Mouse (Mus musculus) hindbrain, postnatal 0 days (tissue): Measurements from ENCODE around the gene Thap8. TPM values are rescaled to one million over a fixed set of nuclear protein-coding genes. Genes with fewer than 3 reads are reported as not detected.
A peak's percentile ranks its signal among the peaks of the same experiment; 100 is the strongest.

Experiments used
- ATAC-seq: fragments of 200-750 bp; cut with Nextera tagmentation; 2 replicates; pipeline ENCODE4 v1.8.0; 2017; ENCODE audit warnings: mild to moderate bottlenecking, moderate TSS enrichment, moderate library complexity
- DNase-seq: peaks from one replicate; pipeline ENCODE4 v3.0.0-alpha.2; 2015; ENCODE audit warnings: low spot score
- H3K27ac ChIP-seq: fragments of 300-500 bp; sonication (generic); 2 replicates; pipeline ENCODE4 v1.5.1; 2014; ENCODE audit warnings: mild to moderate bottlenecking
- H3K27me3 ChIP-seq: fragments of 300-500 bp; sonication (generic); 2 replicates; pipeline ENCODE4 v1.6.1; 2014; ENCODE audit warnings: low read length, mixed read lengths; ENCODE audit not compliant: insufficient read depth
- H3K36me3 ChIP-seq: fragments of 300-500 bp; sonication (generic); 2 replicates; pipeline ENCODE4 v1.6.1; 2014; ENCODE audit warnings: low read length, mixed read lengths; ENCODE audit not compliant: insufficient read depth
- H3K4me1 ChIP-seq: fragments of 300-500 bp; sonication (generic); 2 replicates; pipeline ENCODE4 v1.6.1; 2014; ENCODE audit warnings: antibody characterized with exemption, low read length, mixed read lengths; ENCODE audit not compliant: insufficient read depth
- H3K4me2 ChIP-seq: fragments of 300-500 bp; sonication (generic); 2 replicates; pipeline ENCODE4 v1.6.1; 2014; ENCODE audit warnings: low read depth, mild to moderate bottlenecking, low read length, moderate library complexity, mixed read lengths
- H3K4me3 ChIP-seq: fragments of 300-500 bp; sonication (generic); 2 replicates; pipeline ENCODE4 v1.5.1; 2014; ENCODE audit warnings: low read length
- H3K9ac ChIP-seq: fragments of 300-500 bp; sonication (generic); replicated peaks from 2 replicates; pipeline ENCODE4 v1.6.1; 2014; ENCODE audit warnings: mild to moderate bottlenecking, low read length, moderate library complexity, mixed read lengths
- H3K9me3 ChIP-seq: fragments of 300-500 bp; sonication (generic); 2 replicates; pipeline ENCODE4 v1.6.1; 2016; ENCODE audit warnings: low read length, mixed read lengths
- CTCF ChIP-seq: IDR thresholded peaks from 2 replicates; pipeline ENCODE4 v1.5.1; 2016; ENCODE audit warnings: antibody characterized with exemption, control low read depth, low read depth
- WGBS: fragments of 180-500 bp; shearing (Covaris S2); extraction: QIAGEN DNeasy Blood & Tissue Kit; methylation state at CpG from one replicate; pipeline ENCODE4 v1.1.7; 2014; 5-methylcytosine and 5-hydroxymethylcytosine counted together
- polyA plus RNA-seq: library from polyadenylated mRNA; unstranded; fragments of >200 nt; fragmentation: Nextera tagmentation; extraction: Ambion mirVana; gene quantifications from 2 replicates; pipeline ENCODE4 v1.2.1, GENCODE M21; 2015
- total RNA-seq: library from RNA; depleted of rRNA; stranded (reverse); fragments of >200 nt; gene quantifications from 2 replicates; pipeline ENCODE4 v1.2.3, GENCODE M21; 2014

The Thap8 gene
- total and polyA plus RNA-seq, 2 experiments from 2014 or later, result 0.76 to 1.0 TPM

GRCm38 (mm10) chr7:30282740-30283139, 2.8 kb downstream of the Thap8 start:
- 81% methylated on average over 7 of the region's 7 CpGs for WGBS
- H3K9me3 ChIP-seq, result no peaks in the 10 kb centered on the region
- H3K27me3 ChIP-seq, result no peaks in the 10 kb centered on the region
- no peak overlapping the region for H3K4me2 ChIP-seq
- no peaks in the 10 kb centered on the region for H3K4me1 ChIP-seq
- no peaks in the 10 kb centered on the region for H3K36me3 ChIP-seq
- ATAC-seq (no peak), DNase-seq (no peak)
- TF ChIP-seq CTCF, result no peak
- no peak overlapping the region for H3K27ac ChIP-seq
- no peak overlapping the region for H3K4me3 ChIP-seq
- H3K9ac ChIP-seq, result no peak overlapping the region

DNA sequence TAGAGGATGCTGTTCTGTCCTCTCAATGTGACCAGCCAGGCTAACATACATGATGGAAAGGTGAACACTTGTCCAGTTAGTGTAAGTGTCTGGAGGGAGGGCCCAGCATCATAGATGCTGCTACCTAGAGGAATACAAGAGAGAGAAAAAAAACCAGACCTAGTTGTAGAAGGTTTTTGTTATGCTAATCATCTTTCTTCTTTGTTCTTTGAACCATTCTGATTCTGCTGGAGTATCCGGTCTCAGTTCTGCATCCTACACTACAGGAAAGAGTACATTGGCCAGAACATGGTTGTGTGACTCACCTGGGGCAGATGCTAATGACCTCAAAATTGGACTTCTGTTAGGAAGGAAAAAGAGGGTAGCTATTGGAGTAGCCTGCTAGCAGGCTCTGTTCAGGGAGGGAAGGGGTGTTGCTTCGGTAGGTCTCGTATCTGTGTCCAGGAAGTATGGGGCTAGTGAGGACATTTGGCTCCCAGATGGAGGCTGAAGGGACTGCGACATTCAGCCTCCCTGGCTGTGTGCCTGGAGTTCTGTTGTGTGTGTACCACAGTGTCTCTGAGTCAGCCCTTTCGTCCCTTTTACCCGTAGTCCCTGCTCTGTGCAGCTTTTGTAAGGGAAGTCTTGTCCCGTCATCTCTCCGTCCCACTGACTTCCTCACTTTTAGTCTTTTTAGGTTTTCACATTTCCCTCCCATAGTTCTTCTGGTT, 7.0 kb downstream of the Thap8 start:
- DNase-seq (no peak), ATAC-seq (no peak)
- Histone ChIP-seq H3K36me3 (no peaks in the 10 kb centered on the region), H3K9ac (no peak overlapping the region), H3K27ac (no peak overlapping the region), H3K4me1 (peaks cover 7% of the 10 kb centered on the region), H3K9me3 (no peaks in the 10 kb centered on the region), H3K27me3 (no peaks in the 10 kb centered on the region), H3K4me3 (no peak overlapping the region), H3K4me2 (no peak overlapping the region)
- 35% methylated on average over 8 of the region's 8 CpGs for WGBS
- no peak for TF ChIP-seq CTCF

GRCm38 (mm10) chr7:30288046-30288445, 8.2 kb downstream of the Thap8 start:
- Histone ChIP-seq H3K4me1 (peaks cover 7% of the 10 kb centered on the region), H3K36me3 (no peaks in the 10 kb centered on the region), H3K4me2 (no peak overlapping the region), H3K27ac (no peak overlapping the region), H3K9me3 (no peaks in the 10 kb centered on the region), H3K27me3 (no peaks in the 10 kb centered on the region), H3K4me3 (no peak overlapping the region), H3K9ac (no peak overlapping the region)
- no peak for TF ChIP-seq CTCF
- 53% methylated on average over 6 of the region's 6 CpGs for WGBS
- ATAC-seq (no peak), DNase-seq (no peak)

GRCm38 (mm10) chr7:30289071-30289713, 9.3 kb downstream of the Thap8 start:
- peaks cover 11% of the 10 kb centered on the region for H3K4me1 ChIP-seq
- TF ChIP-seq CTCF, result no peak
- WGBS, result 76% methylated on average over 7 of the region's 7 CpGs
- no peaks in the 10 kb centered on the region for H3K36me3 ChIP-seq
- H3K27ac ChIP-seq, result 0 out of 2 replicates have a peak overlapping the region, but pooled peaks have one; percentile 20
- no peak overlapping the region for H3K4me3 ChIP-seq
- no peak overlapping the region for H3K4me2 ChIP-seq
- no peak overlapping the region for H3K9ac ChIP-seq
- H3K27me3 ChIP-seq, result no peaks in the 10 kb centered on the region
- DNase-seq (no peak), ATAC-seq (no peak)
- H3K9me3 ChIP-seq, result no peaks in the 10 kb centered on the region

DNA sequence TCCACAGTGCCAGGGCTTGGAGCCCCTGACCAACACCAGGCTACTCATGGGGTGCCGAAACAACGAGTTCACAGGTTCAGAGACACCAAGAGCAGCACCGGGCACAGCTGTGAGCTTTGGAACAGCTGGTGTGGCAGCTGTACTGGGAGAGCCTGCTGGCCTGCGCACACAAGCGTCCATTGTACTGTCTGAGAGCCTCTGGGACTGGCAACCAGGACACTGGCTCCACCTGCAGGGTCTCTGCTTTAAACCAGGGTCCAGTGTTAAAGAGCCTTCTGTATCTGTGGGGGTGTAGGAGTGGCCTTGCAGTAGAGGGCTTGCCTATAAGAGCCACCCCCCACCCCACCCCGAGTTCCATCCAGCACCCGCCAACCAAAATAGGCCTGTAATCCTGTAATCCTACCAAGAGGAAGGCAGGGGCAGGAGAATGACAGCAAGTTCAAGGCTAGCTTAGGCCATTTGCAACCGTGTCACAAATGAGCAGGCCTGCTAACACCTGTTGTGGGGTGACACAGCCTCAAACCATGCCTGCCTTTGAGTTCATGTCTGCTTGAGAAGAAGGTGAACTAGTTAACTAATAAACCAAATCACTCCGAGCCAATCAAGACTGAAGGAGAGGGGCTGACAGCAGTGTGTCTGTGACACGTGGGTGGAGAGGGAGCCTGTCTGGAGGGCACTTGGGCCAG, 10.0 kb downstream of the Thap8 start:
- peak; percentile 29 for TF ChIP-seq CTCF
- ATAC-seq, result peak; percentile 54; the same call in 1 of the 2 replicates
- 0 out of 2 replicates have a peak, but pooled peaks cover 3% of the 10 kb centered on the region for H3K36me3 ChIP-seq
- H3K4me3 ChIP-seq, result no peak overlapping the region
- H3K27ac ChIP-seq, result 0 out of 2 replicates have a peak overlapping the region, but pooled peaks have one; percentile 20
- DNase-seq, result peak; percentile 51
- no peaks in the 10 kb centered on the region for H3K27me3 ChIP-seq
- H3K9ac ChIP-seq, result no peak overlapping the region
- 49% methylated on average over 10 of the region's 10 CpGs for WGBS
- peaks cover 12% of the 10 kb centered on the region for H3K4me1 ChIP-seq
- no peaks in the 10 kb centered on the region for H3K9me3 ChIP-seq
- no peak overlapping the region for H3K4me2 ChIP-seq

GRCm38 (mm10) chr7:30291215-30292131, 11.6 kb downstream of the Thap8 start, which contains the start of gene Clip3:
Clip3 (plus strand) TSS chr7:30291728.
- TF ChIP-seq CTCF, result no peak
- 6% methylated on average over 35 of the region's 35 CpGs for WGBS
- peak within 1 kb of the TSS; percentile 89 for H3K4me2 ChIP-seq

More at GRCm38 (mm10) chr7:30291215-30292131, 11.6 kb downstream of the Thap8 start, which contains the start of gene Clip3:
- H3K27ac ChIP-seq, result peak within 1 kb of the TSS; percentile 85
- H3K9me3 ChIP-seq, result no peaks in the 10 kb centered on the region
- ATAC-seq, result peak; percentile 83
- peaks cover 12% of the 10 kb centered on the region; the same call in 1 of the 2 replicates for H3K36me3 ChIP-seq
- DNase-seq, result peak; percentile 92
- no peaks in the 10 kb centered on the region for H3K27me3 ChIP-seq
- H3K9ac ChIP-seq, result peak within 1 kb of the TSS; percentile 90
- H3K4me1 ChIP-seq, result peaks cover 12% of the 10 kb centered on the region
- H3K4me3 ChIP-seq, result peak within 1 kb of the TSS; percentile 90
